Mouse (Mus musculus): ENCODE results near the gene Gper1.

DNA sequence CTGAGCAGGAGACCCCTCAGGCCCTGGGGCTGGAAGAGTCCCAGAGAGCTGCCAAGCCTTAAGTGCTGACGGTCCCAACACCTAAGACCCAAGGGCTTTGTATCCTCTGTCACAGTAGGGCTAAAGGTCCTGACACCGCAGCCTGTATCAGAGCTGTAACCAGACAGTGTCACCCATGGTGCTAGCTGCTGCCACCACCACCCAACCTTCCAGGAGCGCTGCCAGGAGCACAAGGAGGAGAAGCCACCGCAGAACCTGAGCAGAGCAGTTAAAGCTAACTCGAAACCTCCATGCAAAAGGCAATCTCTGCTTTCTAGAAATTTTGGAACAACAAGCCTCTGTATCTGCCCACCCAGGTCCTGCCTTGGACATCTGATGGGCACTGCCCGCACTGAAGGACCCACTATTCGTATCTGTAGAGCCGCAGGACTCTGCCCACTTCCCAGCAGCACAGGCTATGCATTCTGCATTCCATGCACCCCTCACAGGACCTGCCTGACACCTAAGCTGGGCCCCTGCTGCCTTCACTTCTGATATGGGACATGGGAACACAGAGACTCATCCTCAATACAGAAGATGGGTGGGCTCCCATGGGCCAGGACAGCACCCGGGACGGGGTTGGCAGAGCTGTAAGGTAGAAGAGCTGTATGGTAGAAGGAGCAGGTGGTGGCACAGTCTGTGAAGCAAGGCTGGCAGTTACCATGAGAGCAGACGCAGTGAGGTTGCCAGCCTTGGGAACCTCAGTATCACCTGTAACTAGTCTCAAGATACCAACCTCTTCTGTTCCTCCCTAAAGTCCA is 18.2 kb downstream of the Gper1 start:
- TF ChIP-seq CTCF (IDR thresholded peaks at IDR 0.05; ENCODE audit: low read depth, low read length) (no peak), POLR2AphosphoS5 (IDR thresholded peaks at IDR 0.05; ENCODE audit: insufficient replicate concordance, low read depth, low read length) (no peak)

Measured in G1E (cell line).